Mouse (Mus musculus) G1E (cell line): Measurements from ENCODE around the gene Fam107a.

Experiments used
- CTCF ChIP-seq: IDR thresholded peaks from 2 replicates; pipeline ENCODE4 v1.5.1; 2012; ENCODE audit warnings: low read depth, low read length, inconsistent platforms, mixed read lengths
- GATA1 ChIP-seq: IDR thresholded peaks from 2 replicates; pipeline ENCODE4 v1.6.1; 2012; ENCODE audit warnings: borderline replicate concordance, low read length, inconsistent platforms, mixed read lengths
- TAL1 ChIP-seq: conservative IDR thresholded peaks from 2 replicates; pipeline ENCODE4 v1.6.1; 2012; ENCODE audit warnings: low read depth, low read length, inconsistent platforms, mixed read lengths

GRCm38 (mm10) chr14:8345566-8345965 is 27.7 kb upstream of the Fam107a start:
- TF ChIP-seq CTCF = no peak
- TF ChIP-seq TAL1 = no peak
- no peak for TF ChIP-seq GATA1
